Mouse (Mus musculus) olfactory bulb, adult 2 months (tissue): Measurements from ENCODE around the gene Mmrn1. TPM values are rescaled to one million over a fixed set of nuclear protein-coding genes. Genes with fewer than 3 reads are reported as not detected.

ENCODE experiments used
- H3K27ac ChIP-seq: fragments of 200-500 bp; 2 replicates; pipeline ENCODE4 v1.5.1; 2012; ENCODE audit warnings: low read depth, low read length; ENCODE audit not compliant: insufficient read depth
- H3K4me1 ChIP-seq: fragments of 200-500 bp; 2 replicates; pipeline ENCODE4 v1.6.1; 2012; ENCODE audit warnings: low read length; ENCODE audit not compliant: control insufficient read depth, insufficient read depth
- H3K4me3 ChIP-seq: fragments of 200-500 bp; 2 replicates; pipeline ENCODE4 v1.5.1; 2012; ENCODE audit warnings: mild to moderate bottlenecking, low read depth, low read length, moderate library complexity; ENCODE audit not compliant: insufficient read depth
- CTCF ChIP-seq: fragments of 200-500 bp; IDR thresholded peaks from 2 replicates; pipeline ENCODE4 v1.5.1; 2012; ENCODE audit warnings: low read depth, mild to moderate bottlenecking, low read length, moderate library complexity; ENCODE audit not compliant: insufficient read depth
- POLR2A ChIP-seq: fragments of 200-500 bp; IDR thresholded peaks from 2 replicates; pipeline ENCODE4 v1.6.1; 2012; ENCODE audit warnings: mild to moderate bottlenecking, low read depth, low read length, moderate library complexity; ENCODE audit not compliant: insufficient read depth
- WGBS: fragments of 180-500 bp; shearing (Covaris S2); methylation state at CpG from one replicate; pipeline ENCODE4 v1.1.7; 2018; 5-methylcytosine and 5-hydroxymethylcytosine counted together
- polyA plus RNA-seq: library from polyadenylated mRNA; stranded (reverse); fragments of >200 nt; gene quantifications from 2 replicates; pipeline ENCODE4 v1.2.4, GENCODE M21; 2012; ENCODE audit warnings: low replicate concordance; ENCODE audit not compliant: missing spikeins, insufficient read depth, insufficient read length

Gene Mmrn1
- polyA plus RNA-seq, 1 experiment: not detected

DNA sequence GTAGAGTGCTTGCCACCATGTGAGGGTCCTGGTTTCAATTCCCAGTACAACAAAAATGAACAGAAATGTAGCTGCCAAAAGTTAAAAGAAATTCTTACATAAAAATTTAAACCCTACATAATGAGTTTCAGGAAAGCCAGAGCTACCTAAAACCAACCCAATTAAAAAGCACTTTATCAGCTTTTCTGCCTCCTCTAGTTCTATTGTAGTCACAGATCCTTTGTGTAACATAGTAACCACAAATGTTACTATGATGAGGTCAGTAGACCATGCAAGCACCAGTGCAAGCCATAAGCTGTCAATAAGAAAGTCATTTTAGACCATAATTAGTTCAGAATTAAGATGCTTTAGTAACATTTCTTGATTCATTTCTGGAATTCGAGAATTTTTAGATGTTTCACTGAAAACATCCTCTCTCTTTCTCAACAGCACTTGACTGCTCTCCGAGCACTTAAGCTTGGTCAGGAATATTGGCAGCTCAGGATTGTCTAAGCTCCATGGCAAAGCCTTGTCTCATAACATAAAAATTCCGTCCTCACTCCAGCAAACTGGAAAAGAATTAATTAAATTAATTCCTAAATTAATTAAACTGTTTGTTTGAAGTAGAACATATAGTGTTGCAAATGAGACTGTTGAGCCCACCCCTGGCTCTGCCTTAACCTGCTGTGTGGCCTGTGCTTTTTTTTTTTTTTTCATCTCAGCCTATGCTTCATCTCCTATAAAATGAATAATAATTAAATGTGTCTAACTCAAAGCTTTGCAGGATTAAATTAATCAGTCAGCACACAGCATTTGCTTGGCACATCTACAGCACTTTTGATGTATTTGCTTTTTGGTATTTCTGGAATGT is 79.4 kb downstream of the Mmrn1 start:
- 51% methylated on average over 3 of the region's 3 CpGs for WGBS
- no peak overlapping the region for H3K27ac ChIP-seq
- no peak for TF ChIP-seq POLR2A
- no peak for TF ChIP-seq CTCF
- no peak overlapping the region for H3K4me3 ChIP-seq
- no peaks in the 10 kb centered on the region for H3K4me1 ChIP-seq

DNA sequence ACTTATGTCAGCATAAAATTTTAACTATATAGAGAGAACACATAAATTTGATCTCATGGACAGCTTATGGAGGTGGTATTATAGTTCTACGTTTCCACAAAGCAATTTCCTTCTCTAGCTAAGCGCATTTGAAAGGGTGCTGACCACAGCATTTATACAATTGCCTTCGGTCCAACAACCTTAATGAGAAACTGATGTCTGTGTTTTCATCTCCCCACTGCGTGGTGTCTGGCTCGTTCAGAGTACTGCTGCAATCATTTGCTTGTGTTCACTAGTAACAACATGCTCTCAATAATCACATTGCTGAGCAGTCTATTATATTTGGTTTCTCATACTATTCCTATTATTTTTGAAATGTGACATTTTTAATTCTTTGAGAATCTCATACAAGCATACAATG is 89.0 kb downstream of the Mmrn1 start:
- H3K4me3 ChIP-seq: no peak overlapping the region
- no peak overlapping the region for H3K27ac ChIP-seq
- TF ChIP-seq CTCF: no peak
- TF ChIP-seq POLR2A: no peak
- WGBS: 60% methylated on average over 5 of the region's 5 CpGs
- H3K4me1 ChIP-seq: no peaks in the 10 kb centered on the region

DNA sequence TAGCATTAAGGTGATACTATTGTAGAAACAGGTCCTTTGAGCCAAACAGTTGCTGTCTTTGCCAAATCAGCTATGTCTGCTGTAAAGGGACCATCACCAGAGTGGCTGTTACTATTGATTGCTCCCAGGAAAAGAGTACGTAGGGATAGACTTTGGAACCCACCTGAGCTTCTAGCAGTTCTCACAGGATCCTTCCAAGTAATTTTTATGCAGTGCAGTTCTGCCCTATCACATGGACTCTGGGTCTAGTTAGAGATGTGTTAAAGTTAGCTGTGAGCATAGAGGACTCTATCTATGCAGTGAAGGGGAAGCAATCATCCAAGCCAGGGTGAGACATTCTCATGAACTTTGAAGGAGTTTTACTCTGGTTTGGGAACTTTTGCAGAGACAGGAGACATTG is 94.9 kb downstream of the Mmrn1 start:
- Histone ChIP-seq H3K4me3 (no peak overlapping the region), H3K27ac (no peak overlapping the region), H3K4me1 (no peaks in the 10 kb centered on the region)
- no peak for TF ChIP-seq CTCF
- TF ChIP-seq POLR2A: no peak
- 88% methylated on average over 1 of the region's 1 CpGs for WGBS

DNA sequence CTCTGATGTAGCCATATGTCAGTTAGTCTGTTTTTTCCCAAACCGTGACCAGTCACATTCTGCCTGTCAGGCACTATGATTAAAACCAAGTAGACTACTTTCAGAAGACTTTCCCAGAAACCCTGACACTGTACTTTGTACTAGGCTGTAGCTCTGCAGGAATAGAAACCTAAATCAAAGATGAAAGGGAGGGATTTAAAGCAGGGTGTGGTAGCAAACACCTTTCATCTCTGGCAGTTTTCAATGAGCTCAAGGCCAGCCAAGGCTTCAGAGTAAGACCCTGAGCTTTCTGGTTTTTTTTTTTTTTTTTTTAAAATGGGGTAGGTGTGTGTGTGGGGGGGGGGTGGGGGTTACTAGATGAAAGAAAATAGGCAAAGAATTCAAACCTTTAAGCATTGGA is 96.2 kb downstream of the Mmrn1 start:
- Histone ChIP-seq H3K27ac (no peak overlapping the region), H3K4me1 (no peaks in the 10 kb centered on the region), H3K4me3 (no peak overlapping the region)
- TF ChIP-seq CTCF: no peak
- TF ChIP-seq POLR2A: no peak
- 92% methylated on average over 1 of the region's 1 CpGs for WGBS

DNA sequence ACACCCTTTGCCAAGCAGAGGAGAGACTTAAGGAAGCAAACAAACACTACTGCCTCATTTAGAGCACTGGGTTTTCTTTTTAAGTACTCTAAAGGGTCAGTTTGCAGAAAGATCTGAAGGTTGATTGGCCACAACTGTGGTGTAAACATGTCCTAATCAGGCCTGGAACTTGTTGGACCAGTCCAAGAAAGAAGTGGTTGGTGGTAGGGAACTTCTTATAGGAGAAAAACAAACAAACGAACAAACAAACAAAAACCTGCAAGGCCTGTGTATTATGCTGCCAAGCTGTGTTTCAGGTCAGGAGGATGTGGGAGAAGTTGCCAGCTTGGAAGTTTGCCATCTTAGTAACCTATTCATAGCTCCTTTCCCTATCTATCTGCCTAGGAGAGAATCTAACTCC is 108.5 kb downstream of the Mmrn1 start:
- H3K4me1 ChIP-seq: no peaks in the 10 kb centered on the region
- WGBS: 31% methylated on average over 1 of the region's 1 CpGs
- no peak for TF ChIP-seq CTCF
- no peak for TF ChIP-seq POLR2A
- no peak overlapping the region for H3K27ac ChIP-seq
- no peak overlapping the region for H3K4me3 ChIP-seq

Other genes starting within 250 kb of the Mmrn1 start
- gene Snca, start 95.1 kb upstream of the Mmrn1 start, polyA plus RNA-seq: not detected in 2 replicates